Mouse (Mus musculus): ENCODE measurements around the gene Ccdc155.

DNA sequence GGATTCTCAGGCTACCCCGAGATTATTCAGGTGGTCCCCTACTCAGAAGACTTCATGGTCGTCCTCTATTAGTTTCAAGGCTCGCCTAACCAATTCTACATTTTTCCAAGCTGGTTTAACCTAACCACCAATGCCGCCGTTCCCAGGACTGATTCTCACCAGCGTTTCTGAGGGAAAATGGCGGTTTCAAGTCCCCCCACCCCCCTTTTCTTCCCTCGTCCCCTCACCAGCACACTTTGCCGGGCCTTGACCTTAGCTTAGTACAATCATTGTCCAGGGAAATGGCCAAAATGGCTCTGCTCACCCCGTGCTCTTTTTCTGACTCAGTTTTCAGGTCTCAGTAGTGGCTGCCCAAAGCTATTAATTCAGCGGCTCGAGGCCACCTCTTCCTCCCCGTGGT is 29.3 kb downstream of the Ccdc155 start:
- no peak for TF ChIP-seq CTCF (IDR thresholded peaks at IDR 0.05; ENCODE audit: control insufficient read depth, insufficient read depth, insufficient read length)
- TF ChIP-seq CEBPB (IDR thresholded peaks at IDR 0.05; ENCODE audit: low read depth): no peak

All from C2C12 (cell line).